Mouse (Mus musculus): Measurements from ENCODE around the gene Zfp568. TPM values are rescaled to one million over a fixed set of nuclear protein-coding genes. Genes with fewer than 3 reads are reported as not detected.

Gene Zfp568
- polyA plus RNA-seq (2015; fragmentation: Nextera tagmentation; extraction: Ambion mirVana) = 31.5 and 37.1 TPM in 2 replicates

GRCm38 (mm10) chr7:29983690-29984380 is at the start of gene Zfp568:
Zfp568 (plus strand) TSS chr7:29983955.

DNA sequence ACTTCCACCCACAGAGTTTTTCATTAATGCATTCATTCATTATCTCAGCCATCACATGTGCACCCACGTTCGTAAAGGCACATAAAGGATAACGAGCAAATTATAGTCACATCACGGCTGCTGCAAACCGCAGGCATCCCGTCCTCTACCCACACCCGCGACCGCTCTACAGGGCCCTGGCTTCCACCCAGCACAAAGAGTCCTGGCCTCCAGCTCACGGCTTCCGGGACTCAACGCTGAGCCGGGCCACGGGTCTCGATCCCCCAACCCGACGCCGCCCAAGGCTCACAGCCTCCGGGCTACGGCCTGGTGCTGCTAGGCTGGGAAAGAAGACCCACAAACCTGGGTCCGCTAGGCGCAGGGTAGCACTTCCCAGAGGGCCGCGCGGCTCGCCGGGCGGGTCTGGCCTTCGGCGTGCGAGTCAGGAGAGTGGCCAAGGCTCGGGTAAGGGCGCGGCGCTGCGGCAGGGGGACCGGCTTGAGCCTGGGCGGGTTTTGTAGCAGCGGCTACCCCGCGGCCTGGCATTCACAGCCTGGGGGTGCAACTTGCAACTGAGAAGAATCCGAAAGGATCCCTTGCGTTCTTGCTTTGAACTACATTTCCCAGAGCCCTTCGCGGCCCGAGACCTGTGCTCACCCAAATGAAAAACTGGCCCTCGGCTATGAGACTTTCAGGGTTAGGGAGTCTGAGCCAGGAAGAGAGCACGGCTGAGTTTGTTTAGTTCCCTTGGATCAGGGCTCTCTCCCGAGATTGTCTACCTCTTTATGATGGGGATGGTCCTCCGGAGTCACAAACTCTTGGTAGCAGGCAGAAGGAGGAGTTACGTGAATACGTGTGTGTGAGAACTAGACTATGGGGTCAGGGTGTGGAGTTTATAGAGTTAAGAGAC is 30.0 kb upstream of the Zfp568 start, which contains the start of gene Zfp74:
Zfp74 (minus strand) TSS at position 577 of the 889 bp plus-strand sequence.

DNA sequence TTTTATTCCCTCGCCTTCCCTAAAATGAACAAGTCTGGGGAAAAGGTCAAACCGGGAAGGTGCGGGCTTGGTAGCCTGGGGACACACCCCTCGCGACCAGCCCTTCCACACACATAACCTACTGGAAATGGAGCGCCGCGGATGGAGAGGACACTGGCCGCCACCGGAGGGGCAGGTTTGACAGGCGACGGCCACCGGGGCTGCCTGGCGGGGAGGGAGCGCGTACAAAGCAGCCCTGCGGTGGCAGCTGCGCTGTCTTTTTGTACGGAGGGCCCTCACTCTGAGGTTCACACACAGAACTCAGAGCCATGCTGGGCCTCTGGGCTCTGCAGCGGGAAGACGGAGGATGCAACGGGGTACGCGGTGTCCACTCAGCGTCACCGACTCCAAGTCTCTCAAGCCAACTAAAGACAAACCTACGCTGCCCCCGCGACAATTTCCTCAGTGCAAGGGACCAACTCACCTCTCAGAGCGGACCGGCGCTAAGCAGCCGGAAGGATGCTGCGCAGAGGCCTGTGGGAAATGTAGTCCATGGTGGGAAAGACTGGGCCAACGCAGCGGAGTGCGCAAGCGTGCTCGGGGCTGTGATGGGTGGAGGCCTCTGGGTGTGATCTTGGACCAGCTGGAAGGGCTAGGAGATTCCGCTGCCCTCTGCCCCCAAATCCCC is 67.3 kb downstream of the Zfp568 start, which contains the start of gene Zfp14:
Zfp14 (minus strand) TSS at position 499 of the 667 bp plus-strand sequence.

DNA sequence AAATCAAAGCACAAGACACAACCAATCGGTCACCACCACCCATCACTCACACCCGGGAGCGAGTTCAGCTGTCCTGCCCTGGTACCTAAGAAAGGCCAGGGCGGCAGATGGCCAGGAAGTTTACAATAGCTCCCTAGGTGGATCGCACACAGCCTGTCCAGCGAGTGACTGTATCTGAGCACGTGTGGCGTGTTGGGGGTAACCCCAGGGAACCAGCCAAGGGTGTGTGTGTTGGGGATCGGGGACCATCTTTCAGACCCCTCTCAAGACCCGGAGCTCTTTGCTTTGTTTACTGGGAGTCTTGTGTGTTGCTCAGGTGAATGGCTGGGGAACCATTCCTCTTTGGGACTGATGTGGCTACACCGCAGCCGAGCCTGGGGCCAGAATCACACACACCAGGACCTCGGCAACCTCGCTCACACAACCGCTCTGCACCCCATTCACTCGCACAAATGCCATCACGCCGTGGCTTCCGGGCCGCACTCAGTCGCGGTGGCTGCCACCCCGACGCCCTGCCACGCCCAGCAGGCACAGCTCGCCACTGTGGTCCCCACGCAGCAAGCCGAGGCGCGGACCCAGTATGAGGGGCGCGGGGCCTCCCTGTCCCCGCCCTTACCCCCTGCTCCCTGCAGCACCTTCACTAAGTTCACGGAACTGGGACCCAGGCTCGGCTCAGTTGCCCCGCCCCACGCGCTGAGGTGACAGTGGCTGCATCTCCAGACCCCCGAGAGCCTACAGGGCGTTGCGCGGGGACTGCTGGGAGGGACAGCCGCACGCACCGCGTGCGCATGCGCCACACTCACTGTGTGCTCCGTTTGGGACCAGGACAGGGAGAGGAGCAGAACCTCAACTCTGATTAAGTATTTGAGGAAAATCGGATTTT is 88.6 kb downstream of the Zfp568 start, which contains the start of gene Zfp82:
Zfp82 (minus strand) TSS at position 755 of the 883 bp plus-strand sequence.

Other genes with a start within 250 kb of the Zfp568 start
- 7.2 and 7.7 TPM in 2 replicates for gene Zfp84, start 215.4 kb upstream of the Zfp568 start, polyA plus RNA-seq (2015; fragmentation: Nextera tagmentation; extraction: Ambion mirVana)
- 8.1 and 9.6 TPM in 2 replicates for gene Zfp30, start 200.0 kb upstream of the Zfp568 start, polyA plus RNA-seq (2015; fragmentation: Nextera tagmentation; extraction: Ambion mirVana)
- 6.4 TPM in 2 replicates for gene Zfp790, start 167.8 kb upstream of the Zfp568 start, polyA plus RNA-seq (2015; fragmentation: Nextera tagmentation; extraction: Ambion mirVana)
- 0.67 and 0.78 TPM in 2 replicates for gene Zfp940, start 130.3 kb upstream of the Zfp568 start, polyA plus RNA-seq (2015; fragmentation: Nextera tagmentation; extraction: Ambion mirVana)
- 3.1 and 3.4 TPM in 2 replicates for gene Zfp420, start 124.0 kb upstream of the Zfp568 start, polyA plus RNA-seq (2015; fragmentation: Nextera tagmentation; extraction: Ambion mirVana)
- 4.8 and 6.9 TPM in 2 replicates for gene Zfp27, start 77.4 kb upstream of the Zfp568 start, polyA plus RNA-seq (2015; fragmentation: Nextera tagmentation; extraction: Ambion mirVana)
- 4.1 and 5.6 TPM in 2 replicates for gene Zfp383, start 75.7 kb upstream of the Zfp568 start, polyA plus RNA-seq (2015; fragmentation: Nextera tagmentation; extraction: Ambion mirVana)
- gene Zfp74, start 29.9 kb upstream of the Zfp568 start, polyA plus RNA-seq (2015; fragmentation: Nextera tagmentation; extraction: Ambion mirVana) = 4.9 and 5.2 TPM in 2 replicates
- 1.8 and 2.2 TPM in 2 replicates for gene Zfp14, start 67.4 kb downstream of the Zfp568 start, polyA plus RNA-seq (2015; fragmentation: Nextera tagmentation; extraction: Ambion mirVana)
- 4.1 and 5.1 TPM in 2 replicates for gene Zfp82, start 88.9 kb downstream of the Zfp568 start, polyA plus RNA-seq (2015; fragmentation: Nextera tagmentation; extraction: Ambion mirVana)
- gene Gm26920, start 106.5 kb downstream of the Zfp568 start, polyA plus RNA-seq (2015; fragmentation: Nextera tagmentation; extraction: Ambion mirVana) = 0.23 TPM in 1 of 2 replicates, not detected in the other
- 5.4 TPM in 2 replicates for gene Zfp566, start 106.6 kb downstream of the Zfp568 start, polyA plus RNA-seq (2015; fragmentation: Nextera tagmentation; extraction: Ambion mirVana)
- gene Zfp260, start 110.8 kb downstream of the Zfp568 start, polyA plus RNA-seq (2015; fragmentation: Nextera tagmentation; extraction: Ambion mirVana) = 51.2 and 53.2 TPM in 2 replicates
- gene Zfp382, start 138.0 kb downstream of the Zfp568 start, polyA plus RNA-seq (2015; fragmentation: Nextera tagmentation; extraction: Ambion mirVana) = 3.3 and 3.8 TPM in 2 replicates
- gene Zfp146, start 185.8 kb downstream of the Zfp568 start, polyA plus RNA-seq (2015; fragmentation: Nextera tagmentation; extraction: Ambion mirVana) = 5.1 and 6.2 TPM in 2 replicates
- gene Cox7a1, start 200.2 kb downstream of the Zfp568 start, polyA plus RNA-seq (2015; fragmentation: Nextera tagmentation; extraction: Ambion mirVana) = 300 and 438 TPM in 2 replicates
- 81.5 and 93.6 TPM in 2 replicates for gene Capns1, start 214.9 kb downstream of the Zfp568 start, polyA plus RNA-seq (2015; fragmentation: Nextera tagmentation; extraction: Ambion mirVana)
- gene Polr2i, start 248.0 kb downstream of the Zfp568 start, polyA plus RNA-seq (2015; fragmentation: Nextera tagmentation; extraction: Ambion mirVana) = 125 and 135 TPM in 2 replicates
- gene Tbcb, start 248.3 kb downstream of the Zfp568 start, polyA plus RNA-seq (2015; fragmentation: Nextera tagmentation; extraction: Ambion mirVana) = 84.9 and 101 TPM in 2 replicates

All from skeletal muscle tissue, postnatal 0 days (tissue).